Mouse (Mus musculus) E14TG2a.4 (cell line): ENCODE measurements around the gene Gm38392.

Source experiments
- H3K27me3 ChIP-seq: 2 replicates; pipeline ENCODE4 v1.6.1; 2014; ENCODE audit warnings: low read length, control low read depth; ENCODE audit not compliant: insufficient read depth
- H3K36me3 ChIP-seq: 2 replicates; pipeline ENCODE4 v1.6.1; 2014; ENCODE audit warnings: low read length, control low read depth; ENCODE audit not compliant: insufficient read depth
- H3K4me1 ChIP-seq: replicated peaks from 2 replicates; pipeline ENCODE4 v1.6.1; 2014; ENCODE audit warnings: low read depth, low read length, control low read depth
- H3K4me3 ChIP-seq: replicated peaks from 2 replicates; pipeline ENCODE4 v1.5.1; 2014; ENCODE audit warnings: mild to moderate bottlenecking, low read length
- H3K9me3 ChIP-seq: 2 replicates; pipeline ENCODE4 v1.6.1; 2014; ENCODE audit warnings: low read length, control low read depth
- CTCF ChIP-seq: conservative IDR thresholded peaks from 2 replicates; pipeline ENCODE4 v1.5.1; 2014; ENCODE audit warnings: low read length
- NANOG ChIP-seq: IDR thresholded peaks from 2 replicates; pipeline ENCODE4 v1.6.1; 2014; ENCODE audit warnings: borderline replicate concordance, low read length, mixed read lengths
- POU5F1 ChIP-seq: IDR thresholded peaks from 2 replicates; pipeline ENCODE4 v1.6.1; 2014; ENCODE audit warnings: low read length, borderline replicate concordance

Gene Gm38392

GRCm38 (mm10) chr3:88242531-88242930, 44.5 kb downstream of the Gm38392 start:
- peaks cover 80% of the 10 kb centered on the region for H3K27me3 ChIP-seq
- no peaks in the 10 kb centered on the region for H3K36me3 ChIP-seq
- H3K4me3 ChIP-seq = no peak overlapping the region
- no peak for TF ChIP-seq POU5F1
- peak; percentile 73 for TF ChIP-seq CTCF
- peaks cover 60% of the 10 kb centered on the region for H3K4me1 ChIP-seq
- H3K9me3 ChIP-seq = no peaks in the 10 kb centered on the region

DNA sequence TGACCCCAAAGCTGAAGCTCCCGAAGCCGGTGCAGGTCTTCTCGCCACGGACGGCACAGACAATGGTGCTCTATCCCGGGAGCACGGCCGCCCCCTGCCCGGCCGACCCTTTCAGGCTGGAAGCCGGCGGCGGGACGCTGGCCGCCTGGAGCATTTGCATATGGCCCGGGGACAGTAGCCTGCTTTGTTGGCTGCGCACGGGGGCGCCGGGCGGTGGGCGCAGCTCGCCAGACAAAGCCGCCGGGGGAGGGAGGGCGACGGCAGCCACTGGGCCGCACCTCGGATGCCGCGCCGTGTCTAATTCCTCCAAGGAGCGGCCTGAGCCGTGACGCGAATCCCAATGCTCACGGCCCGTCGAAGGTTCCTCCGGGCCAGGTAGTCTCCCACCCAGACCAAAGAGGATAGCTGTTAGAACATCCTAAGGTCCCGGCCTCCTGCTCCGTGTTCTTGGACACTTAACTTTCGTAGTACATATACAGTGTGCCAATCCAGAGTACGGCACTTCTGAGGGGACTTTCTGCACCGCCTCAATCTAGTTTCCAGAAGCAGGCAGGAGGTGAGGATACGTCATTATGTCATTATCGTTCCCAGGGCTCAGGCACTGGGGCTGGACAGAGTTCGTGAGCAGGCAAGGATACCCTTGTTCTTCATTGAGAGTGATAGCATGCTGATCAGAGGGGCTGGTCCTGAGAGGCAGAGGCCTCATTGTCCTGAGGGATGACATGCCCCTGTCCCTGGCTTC, 45.8 kb downstream of the Gm38392 start:
- Histone ChIP-seq H3K27me3 (peaks cover 81% of the 10 kb centered on the region), H3K4me3 (peak overlapping the region; percentile 64), H3K9me3 (no peaks in the 10 kb centered on the region), H3K36me3 (no peaks in the 10 kb centered on the region), H3K4me1 (peaks cover 54% of the 10 kb centered on the region)
- TF ChIP-seq CTCF (no peak), NANOG (no peak), POU5F1 (no peak)

GRCm38 (mm10) chr3:88239446-88239845, 47.6 kb downstream of the Gm38392 start:
- Histone ChIP-seq H3K4me1 (peaks cover 57% of the 10 kb centered on the region), H3K9me3 (no peaks in the 10 kb centered on the region), H3K36me3 (no peaks in the 10 kb centered on the region), H3K27me3 (peaks cover 75% of the 10 kb centered on the region), H3K4me3 (no peak overlapping the region)
- TF ChIP-seq NANOG = no peak
- TF ChIP-seq POU5F1 = no peak
- no peak for TF ChIP-seq CTCF

DNA sequence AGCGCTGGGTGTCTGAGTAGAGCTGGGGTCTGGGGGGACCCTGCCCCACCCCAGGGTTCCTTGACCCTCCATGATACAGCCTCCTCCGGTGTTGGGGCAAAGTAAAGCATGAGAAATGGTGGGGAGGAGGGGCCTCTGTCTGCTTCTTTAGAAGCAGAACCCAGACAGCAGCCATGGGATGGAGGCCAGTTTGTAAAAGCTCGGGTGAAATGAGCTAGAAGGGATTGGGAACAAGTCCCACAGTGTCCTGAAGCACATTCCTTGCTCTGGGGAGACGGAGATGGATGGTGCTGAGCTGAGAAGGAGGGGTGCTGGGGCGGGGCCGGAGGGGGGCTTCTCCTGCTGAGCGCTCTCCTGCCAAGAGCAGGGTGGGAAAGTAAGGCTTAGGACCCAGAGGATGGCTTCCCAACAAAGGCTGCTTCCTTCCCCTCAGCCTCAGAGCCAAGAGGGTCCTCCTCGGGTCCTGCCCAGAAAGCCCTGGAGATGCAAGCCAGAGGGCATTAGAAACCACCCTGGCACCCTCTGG, 48.1 kb downstream of the Gm38392 start:
- peaks cover 75% of the 10 kb centered on the region for H3K27me3 ChIP-seq
- H3K4me3 ChIP-seq = no peak overlapping the region
- H3K9me3 ChIP-seq = no peaks in the 10 kb centered on the region
- no peak for TF ChIP-seq CTCF
- TF ChIP-seq POU5F1 = no peak
- no peak for TF ChIP-seq NANOG
- H3K4me1 ChIP-seq = peaks cover 56% of the 10 kb centered on the region
- no peaks in the 10 kb centered on the region for H3K36me3 ChIP-seq

DNA sequence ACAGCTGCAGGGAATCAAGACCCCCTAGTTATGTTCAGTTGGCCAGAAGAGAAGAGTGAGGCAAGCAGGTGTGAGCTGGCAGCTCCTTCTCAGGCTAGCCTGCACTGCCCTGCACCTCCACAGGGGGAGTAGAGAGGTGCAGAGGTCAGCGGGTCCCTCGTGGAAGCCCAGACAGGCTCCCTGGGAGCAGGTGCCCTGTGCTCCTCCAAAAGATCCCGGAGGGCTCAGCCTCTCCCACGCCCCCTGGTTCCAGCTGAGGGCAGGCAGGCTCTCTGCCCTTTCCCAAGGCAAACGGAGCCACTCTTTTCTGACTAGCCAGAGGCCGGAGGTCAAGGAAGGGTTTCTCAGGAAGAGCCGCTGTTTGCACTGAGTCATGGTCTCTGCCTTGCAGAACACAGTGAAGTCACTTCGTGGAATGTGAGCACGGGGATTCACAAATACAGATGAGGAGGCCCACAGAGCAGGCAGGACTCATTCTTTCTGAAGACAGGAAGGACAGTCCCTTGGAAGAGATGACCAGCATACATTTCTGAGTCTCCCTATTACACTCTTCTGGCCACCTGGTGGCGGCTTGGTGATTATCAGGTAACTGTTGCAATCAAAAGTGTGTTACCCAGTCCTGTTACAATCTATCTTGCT, 49.3 kb downstream of the Gm38392 start:
- no peaks in the 10 kb centered on the region for H3K9me3 ChIP-seq
- H3K4me1 ChIP-seq = peaks cover 46% of the 10 kb centered on the region
- no peak for TF ChIP-seq NANOG
- peak; percentile 56 for TF ChIP-seq CTCF
- H3K36me3 ChIP-seq = no peaks in the 10 kb centered on the region
- peaks cover 78% of the 10 kb centered on the region for H3K27me3 ChIP-seq
- H3K4me3 ChIP-seq = no peak overlapping the region

DNA sequence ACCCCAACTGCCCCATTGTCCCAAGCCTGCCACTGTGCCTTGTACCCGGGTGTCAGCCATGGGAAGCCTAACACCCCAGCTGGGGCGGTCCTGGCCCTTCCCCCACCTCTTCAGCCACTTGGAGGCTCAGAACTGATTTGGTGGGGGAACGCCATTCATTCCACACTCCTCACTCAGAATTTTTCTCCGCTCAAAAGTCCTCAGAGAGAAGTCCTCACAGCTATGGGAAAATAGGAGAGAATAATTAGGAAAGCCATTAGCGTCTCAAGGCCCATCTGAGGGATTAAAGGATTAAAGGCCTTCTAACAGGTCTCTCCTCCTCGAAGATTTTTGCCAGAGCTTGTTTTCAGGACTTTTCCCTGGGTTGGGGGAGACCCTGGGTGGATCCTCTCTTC, 49.9 kb downstream of the Gm38392 start:
- peaks cover 74% of the 10 kb centered on the region for H3K27me3 ChIP-seq
- H3K4me1 ChIP-seq = peaks cover 46% of the 10 kb centered on the region
- no peaks in the 10 kb centered on the region for H3K9me3 ChIP-seq
- no peak for TF ChIP-seq NANOG
- no peak for TF ChIP-seq POU5F1
- no peak for TF ChIP-seq CTCF
- H3K36me3 ChIP-seq = no peaks in the 10 kb centered on the region
- no peak overlapping the region for H3K4me3 ChIP-seq

DNA sequence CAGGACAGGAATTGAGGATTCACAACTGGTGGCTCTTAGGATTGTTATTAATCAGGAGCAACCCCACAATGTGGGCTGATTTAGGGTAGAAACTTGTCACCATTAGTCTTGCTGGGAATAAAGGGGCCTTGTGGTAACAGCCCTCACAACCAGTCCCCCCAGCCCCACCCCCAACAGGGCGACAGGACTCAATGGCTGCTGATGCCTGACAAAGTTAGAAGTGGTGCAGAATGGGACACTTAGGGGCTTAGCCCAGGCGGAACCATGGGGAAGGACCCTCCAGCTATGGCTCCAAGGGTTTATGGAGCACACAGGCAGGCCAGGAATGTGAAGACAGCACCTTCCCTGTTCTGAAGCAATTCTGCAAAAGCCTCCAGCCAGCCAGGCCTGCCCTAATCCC, 51.4 kb downstream of the Gm38392 start:
- H3K27me3 ChIP-seq = peaks cover 59% of the 10 kb centered on the region
- H3K4me3 ChIP-seq = no peak overlapping the region
- H3K9me3 ChIP-seq = no peaks in the 10 kb centered on the region
- TF ChIP-seq NANOG (no peak), POU5F1 (no peak), CTCF (no peak)
- H3K36me3 ChIP-seq = no peaks in the 10 kb centered on the region
- peaks cover 51% of the 10 kb centered on the region for H3K4me1 ChIP-seq

- TF ChIP-seq CTCF (peak; percentile 53), NANOG (no peak), POU5F1 (no peak)
- Histone ChIP-seq H3K4me1 (peaks cover 51% of the 10 kb centered on the region), H3K27me3 (peaks cover 55% of the 10 kb centered on the region), H3K36me3 (no peaks in the 10 kb centered on the region), H3K4me3 (no peak overlapping the region), H3K9me3 (no peaks in the 10 kb centered on the region)
Measured at GRCm38 (mm10) chr3:88235216-88235615, 51.8 kb downstream of the Gm38392 start.
